Mouse (Mus musculus) spleen, adult 18-20 months (tissue): Measurements from ENCODE around the gene Gpr35.
A peak's percentile ranks its signal among the peaks of the same experiment; 100 is the strongest.
"Not testable (repeated sequence)": the region's sequence is repeated elsewhere in the genome, so short reads cannot be mapped to it uniquely, and the experiment has no call there.

ENCODE experiments used
- DNase-seq, 2 experiments: peaks; one replicate each; pipeline ENCODE4 v3.0.0; 2022; ENCODE audit warnings: mixed read lengths in 2 of 2

The Gpr35 gene

DNA sequence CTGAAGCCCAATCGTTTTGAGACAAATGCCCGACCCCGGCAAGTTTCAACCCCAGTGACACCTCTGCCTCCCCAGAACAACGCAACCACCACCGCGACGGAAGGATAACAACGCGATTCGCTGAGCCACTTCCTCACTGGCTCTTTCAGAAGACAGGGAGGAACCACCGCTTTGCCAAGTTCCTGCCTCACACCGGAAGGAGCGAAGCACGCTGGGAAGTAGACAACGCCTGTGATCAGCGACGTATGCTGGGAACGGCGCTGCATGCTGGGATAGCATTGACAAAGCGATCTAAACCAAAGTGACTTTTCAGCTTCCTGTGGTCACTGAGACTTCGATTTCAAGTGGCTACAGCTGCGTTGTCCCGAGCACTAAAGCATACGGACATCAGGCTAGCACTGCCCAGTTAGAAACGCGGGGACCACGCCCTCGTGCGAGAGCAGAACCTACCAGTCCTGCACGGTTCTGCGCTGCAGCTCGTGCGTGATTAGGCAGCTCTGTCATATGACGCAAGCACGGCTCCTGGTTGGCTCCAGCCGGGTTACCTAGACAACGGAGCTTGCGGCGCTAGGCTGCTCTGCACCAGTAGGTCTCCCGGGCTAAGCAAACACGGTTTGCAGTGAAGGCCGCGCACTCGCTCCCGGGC lies 16.4 kb upstream of the Gpr35 start, which contains the start of gene Capn10:
Capn10 (plus strand) TSS at position 195 of the 646 bp plus-strand sequence.
- peak; percentile 83 to 85 for DNase-seq

DNA sequence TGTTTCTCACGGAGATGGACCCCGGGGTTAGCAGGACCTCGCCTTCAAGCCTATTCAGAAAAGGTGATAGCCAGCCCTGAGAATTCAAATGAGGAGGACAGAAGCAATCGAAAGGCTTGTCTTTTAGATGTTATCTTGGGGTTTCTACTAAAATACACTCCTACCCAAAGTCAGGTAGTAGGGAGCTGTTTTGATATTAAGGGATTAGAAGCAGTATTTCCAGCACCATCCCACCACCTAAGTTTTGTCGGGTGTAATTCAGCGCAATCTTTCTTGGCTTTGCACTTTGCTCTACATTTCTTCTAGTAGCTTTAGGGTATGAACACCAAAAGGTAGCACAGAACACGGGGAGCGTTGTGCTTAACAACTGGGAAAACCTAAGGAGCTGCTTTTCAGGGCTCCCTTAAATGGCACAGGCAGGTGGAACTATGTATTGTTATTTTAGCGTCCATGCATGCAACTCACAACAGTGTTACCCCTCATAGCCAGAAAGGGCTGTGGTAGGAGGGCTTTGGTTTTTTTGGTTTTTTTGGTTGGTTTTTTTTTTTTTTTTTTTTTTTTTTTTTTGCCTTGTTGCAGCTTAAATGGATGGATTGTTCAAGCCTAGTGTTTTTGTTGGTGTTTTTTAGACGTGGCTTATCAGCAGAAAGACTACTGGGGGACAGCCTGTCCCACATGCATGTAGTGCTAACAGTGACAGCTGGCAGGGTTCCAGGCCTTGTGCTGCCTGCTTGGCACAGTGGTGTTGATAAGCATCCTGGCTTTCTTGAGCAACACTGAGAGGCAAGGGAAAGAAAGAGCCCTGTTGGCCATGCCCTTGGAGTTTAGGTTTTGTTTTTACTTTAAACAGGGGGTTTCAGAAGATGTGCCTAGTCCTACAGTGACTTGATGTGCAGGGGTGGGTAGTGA lies 15.4 kb upstream of the Gpr35 start:
- DNase-seq, result no peak

DNA sequence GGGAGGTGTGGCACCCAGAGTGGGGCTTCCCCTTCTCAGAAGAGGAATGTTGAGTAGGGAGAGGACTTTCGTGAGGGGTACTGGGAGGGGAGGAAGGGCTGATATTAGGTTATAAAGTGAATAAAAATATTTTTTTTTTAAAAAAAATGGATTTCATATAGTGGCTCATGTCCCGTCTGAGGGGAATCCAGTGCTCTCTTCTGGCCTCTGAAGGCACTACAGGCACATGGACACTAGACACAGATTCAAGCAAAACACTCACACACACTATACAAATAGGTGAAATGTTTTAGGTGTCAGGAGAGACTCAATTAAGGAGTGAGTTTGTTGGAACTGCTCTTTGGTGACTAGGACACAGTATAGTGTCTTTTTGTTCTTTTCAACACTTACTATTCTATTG lies 14.7 kb upstream of the Gpr35 start:
- DNase-seq, result no peak

DNA sequence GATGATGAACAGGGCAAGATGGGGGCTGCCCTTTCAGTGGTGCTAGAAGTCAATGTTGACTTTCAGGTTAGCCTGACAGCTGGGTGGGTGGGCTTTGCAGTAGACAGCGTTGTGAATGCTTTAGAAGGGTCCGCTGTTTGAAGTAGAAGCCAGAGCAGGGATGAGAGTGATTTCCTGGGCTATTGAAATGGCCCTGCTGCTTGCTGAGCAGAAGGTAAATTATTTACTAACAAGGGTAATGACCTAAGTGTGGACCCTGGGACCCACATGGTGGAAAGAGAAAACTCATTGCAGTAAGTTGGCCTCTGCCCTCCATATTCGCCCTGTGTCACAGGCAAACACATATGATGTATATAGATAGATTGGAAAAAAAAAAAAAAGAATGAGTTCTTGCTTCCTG lies 14.2 kb upstream of the Gpr35 start:
- DNase-seq, result no peak

DNA sequence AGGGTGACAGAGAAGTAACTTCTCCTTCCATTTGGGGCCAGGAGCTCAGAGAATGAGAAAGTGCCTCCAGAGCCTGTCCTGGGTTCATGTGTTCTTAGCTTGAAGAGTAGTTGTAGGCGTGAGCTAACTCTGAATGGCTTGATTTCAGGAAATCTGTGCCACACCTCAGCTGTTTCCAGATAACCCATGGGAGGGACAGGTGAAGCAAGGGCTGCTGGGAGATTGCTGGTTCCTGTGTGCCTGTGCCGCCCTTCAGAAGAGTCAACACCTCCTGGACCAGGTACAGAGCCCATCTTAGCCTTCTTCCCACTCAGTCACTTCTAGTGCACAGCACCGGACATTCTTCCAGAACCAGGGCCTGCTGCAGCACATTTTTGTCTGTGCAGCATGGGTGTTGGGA lies 12.9 kb upstream of the Gpr35 start:
- DNase-seq, result no peak

DNA sequence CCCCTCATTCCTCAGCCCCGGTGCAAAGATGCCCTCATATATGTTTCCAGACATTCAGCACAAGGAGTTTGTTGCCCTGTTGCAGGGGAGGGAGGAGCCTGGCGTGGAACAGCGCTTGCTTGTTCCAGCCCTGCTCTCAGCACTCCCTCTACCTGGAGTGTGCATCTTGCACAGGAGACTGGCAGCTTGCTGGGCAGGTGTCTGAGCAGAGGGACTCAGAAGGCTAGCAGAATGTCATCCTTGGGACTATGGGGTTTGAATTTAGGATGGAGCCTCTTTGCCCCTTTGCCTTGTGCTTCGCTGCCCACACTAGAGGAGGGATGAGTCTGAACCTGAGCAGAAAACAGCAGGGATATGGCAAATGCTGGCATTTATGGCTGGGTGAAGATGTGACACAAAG lies 10.9 kb upstream of the Gpr35 start:
- no peak for DNase-seq

DNA sequence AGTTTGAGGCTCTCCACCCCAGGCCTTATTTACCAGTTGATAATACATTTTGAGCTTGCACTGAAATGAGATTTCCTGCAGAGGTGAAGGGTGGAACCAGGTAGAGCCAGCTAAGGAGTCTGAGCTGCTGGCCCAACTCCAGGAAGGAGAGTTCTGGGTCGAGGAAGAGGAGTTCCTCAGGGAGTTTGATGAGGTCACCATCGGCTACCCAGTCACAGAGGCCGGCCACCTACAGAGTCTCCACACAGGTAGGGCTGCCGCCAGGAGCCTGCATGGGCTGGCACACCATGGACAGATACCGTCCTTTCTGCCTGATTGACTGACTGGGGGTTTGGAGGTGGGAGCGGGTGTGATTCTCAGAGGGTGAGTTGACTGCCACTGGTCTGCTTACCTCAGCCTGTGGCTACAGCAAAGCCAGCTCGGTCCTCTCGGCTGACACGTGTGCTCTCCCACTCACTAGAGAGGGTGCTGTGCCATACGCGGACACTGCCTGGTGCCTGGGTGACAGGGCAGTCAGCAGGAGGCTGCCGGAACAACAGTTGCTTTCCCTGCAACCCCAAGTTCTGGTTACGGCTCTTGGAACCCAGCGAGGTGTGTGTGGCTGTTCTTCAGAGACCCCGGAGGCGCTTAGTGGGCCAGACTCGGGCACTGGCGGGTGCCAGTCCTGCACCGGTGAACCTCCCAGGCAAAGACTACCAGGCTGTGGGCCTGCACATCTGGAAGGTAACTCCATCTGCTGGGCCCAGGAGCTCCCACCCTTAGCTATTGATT lies 7.3 kb upstream of the Gpr35 start:
- no peak for DNase-seq

DNA sequence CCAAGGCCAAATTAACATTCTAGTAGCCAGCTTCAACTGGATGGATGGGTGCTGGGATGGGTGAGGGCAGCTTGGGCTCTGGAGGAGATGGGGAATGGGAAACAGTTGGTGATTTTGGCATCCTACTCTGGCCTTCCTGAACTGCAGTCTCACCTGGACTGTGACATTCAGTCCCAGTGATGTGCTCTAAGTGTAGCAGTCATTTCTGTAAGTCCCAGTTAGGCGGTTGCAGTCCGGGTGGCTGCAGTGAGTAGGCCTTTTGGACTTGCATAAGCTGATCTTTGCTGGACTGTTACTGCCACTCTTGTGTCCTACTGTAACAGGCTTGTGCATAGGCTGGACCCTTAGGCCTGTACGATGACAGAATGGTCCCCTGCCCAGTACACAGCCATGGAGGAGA lies 2.7 kb upstream of the Gpr35 start:
- DNase-seq, result no peak

DNA sequence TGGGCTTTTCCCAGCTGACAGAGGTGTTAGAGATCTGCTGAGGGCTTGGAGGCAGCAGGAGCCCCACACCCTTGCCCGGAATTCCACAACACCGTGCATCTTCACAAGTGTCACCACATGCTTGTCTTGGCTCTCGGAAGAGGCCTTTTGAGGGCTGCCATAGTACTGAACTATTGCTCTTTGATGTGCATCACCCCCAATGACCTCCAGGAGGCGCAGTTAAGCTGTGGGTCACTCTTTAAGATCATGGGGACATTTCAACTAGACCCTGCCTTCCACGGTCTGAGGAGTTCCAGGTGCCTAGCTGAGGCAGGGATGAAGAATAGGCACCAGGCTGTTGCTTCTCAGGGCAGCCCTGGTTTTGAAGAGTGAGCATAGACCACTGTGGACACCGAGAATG lies 1.2 kb upstream of the Gpr35 start:
- DNase-seq, result no peak

DNA sequence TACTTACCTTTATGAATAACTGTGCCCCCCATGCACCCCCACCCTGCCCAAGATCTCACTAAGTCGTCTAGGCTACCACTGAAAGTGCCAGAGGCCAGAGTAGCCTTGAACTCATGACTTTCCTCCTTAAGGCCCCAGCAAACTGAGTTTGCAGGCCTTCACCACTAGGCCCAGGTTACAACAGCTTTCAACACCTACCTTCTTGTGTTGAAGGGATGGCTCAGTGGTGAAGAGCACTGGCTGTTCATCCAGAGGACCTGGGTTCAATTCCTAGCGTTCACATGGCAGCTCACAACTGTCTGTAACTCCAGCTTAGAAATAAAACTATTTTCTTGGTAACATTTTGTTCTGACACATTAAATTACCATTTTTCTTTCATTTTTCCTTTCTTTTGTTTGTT lies 3.0 kb downstream of the Gpr35 start:
- no peak for DNase-seq

DNA sequence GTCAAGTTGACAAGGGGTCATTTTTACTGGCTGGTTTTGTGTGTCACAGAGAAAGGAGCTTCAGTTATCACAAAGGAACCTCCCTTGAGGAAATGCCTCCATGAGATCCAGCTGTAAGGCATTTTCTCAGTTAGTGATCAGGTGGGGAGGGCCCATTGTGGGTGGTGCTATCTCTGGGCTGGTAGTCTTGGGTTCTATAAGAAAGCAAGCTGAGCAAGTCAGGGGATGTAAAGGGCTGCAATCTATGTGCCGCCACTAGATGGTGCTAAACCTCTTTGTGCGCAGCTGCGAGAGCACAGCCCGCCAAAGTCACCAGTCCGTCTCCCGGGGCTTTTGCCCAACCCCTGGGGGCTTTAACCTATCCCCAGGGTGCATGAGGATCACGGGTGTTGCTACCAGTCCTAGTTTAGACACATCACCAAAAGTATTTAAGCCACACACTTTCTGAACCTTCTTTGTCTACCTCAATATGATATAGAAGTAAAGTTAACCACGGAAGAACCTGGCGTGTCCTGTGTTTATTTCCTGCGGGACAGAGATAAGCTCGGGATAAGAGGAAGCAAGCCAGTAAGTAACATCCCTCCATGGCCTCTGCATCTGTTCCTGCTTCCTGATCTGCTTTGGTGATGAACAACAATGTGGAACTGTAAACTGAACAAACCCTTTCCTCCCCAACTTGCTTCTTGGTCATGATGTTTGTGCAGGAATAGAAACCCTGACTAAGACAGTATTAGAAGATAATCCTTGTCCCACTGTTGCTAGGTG lies 6.1 kb downstream of the Gpr35 start:
- DNase-seq, result peak; percentile 41 to 68

DNA sequence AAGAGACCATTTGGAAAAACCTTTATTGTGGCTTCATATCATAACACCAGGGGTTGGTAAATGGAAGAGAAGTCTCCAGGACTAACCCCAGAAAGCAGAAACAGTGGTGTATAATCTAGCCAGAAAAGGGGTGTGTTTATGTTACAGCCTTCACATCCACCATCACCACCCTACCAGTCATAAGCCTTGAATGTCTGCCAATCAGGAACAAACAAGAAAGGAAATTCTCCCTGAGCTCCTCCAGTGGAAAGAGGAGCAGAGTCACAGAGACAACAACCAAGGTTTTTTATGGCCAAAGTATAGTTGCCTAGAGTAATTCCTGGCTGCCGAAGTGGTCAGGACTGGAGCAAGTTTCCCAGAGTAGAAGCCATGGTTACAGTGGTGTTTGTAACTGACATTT lies 8.3 kb downstream of the Gpr35 start:
- DNase-seq, result no peak

DNA sequence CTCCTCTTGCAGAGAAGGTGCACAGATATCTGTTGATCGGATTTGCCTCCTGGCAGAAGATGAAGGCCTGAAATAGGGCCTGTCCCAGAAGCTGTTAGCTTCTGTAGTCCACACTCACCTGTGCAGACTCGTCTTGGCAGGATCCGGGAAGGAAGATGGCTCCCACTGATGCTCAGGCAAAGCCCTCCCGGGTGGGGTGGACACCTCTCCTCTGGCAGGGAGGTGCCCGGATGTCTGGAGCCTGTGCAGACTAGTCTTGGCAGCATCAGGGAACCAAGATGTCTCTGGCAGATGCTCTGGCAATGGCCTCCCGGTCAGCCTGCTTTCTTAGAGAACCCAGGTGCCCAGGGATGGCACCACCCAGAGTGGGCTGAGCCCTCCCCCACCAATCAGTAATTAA lies 20.1 kb downstream of the Gpr35 start:
- not testable (repeated sequence) for DNase-seq

DNA sequence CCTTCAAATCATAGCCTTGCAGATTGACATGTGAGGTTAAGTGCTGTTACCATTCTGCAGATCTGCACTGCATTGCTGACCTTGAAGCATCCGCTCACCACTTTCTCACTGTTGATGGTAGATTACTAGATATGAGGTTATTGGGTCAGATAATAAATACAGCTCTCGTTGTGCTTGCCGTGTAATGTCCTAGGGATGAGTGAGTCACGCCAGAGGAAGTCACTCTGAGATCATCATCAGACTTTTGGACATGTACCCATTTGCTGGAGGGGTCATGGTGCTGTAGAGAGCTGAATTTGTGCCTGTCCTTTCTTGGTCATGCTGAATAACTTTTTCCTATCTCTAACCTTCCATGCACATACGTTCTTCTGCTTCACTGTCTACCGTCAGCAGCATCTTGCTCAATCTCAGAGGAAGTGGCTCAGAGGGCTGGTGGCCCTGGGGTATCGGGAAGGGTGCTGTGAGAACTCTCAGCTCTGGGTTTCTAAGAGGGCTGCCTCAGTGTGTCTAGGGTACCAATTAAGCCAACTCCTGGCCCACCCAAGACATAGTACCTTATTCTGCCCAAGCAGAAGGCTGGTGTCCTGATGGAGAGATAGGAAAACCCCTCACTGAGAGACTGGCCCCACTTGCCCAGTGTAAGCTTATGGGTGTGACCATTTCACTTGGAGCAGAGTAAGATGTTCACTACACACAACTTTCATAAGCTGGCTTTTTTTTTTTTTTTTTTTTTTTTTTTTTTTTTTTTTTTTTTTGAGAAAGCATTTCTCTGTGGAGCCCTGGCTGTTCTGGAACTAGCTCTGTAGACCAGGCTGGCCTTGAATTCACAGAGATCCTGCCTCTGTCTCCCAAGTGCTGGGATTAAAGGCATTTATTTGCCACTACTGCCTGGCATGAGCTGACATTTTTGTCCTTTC lies 21.5 kb downstream of the Gpr35 start:
- no peak for DNase-seq

DNA sequence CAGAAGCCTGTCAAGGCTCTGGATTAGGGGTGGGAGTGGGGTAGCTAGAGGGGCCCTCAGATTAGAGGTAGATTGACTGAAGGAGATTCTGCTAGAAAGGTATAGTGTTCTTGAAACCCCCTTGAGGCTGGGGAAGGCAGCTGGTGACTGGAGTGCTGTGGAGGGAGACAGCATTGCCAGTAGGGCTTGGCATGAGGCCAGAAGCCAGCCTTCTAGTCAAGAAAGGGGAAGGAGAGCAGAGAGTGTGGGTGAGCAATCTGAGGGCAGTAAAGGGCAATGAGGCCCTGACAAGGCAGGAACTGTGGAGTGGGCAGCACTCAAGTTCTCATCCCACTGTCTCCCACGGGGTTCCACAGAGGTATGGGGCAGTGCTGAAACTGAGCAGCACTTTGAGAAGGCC lies 22.2 kb downstream of the Gpr35 start:
- peak; percentile 34 to 43 for DNase-seq

DNA sequence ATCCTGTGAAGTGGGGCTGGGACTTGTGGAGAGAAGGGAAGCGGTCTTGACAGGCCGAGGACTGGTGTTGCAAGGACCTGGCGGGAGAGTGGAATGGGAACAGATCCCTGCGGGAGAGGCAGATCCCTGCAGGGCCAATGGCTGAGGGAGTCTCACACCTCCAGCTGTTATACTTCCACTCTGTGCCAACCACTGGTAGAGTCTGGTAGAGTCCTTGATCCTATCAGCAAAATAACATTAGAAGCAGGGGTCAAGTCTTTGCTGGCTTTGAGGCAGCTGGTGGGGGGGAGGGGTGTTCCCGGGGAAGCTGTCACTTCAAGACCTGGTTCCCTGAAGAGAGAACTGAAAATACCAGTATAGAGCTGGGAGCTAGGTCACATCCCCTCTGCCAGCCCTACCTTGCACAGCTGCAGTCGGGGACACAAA lies 25.5 kb downstream of the Gpr35 start:
- no peak for DNase-seq

DNA sequence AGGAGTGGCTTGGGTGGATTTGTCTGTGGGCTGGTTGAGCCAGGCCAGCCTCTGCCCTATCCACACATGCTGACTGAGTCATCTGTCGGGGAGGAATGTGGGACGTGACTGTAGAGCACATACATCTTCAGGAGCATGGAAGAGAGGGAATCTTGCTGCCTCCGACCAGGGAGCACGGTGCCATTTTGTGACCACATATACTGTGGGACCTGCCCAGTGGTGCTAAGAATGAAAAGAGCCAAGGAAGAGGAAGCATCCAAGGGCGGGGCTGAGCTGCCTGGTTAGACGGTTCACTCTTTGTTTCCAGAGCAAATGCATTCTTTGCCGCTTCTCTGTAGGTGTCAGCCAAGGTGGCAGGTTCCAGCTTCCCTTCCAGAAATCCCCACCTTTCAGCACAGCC lies 28.0 kb downstream of the Gpr35 start:
- no peak for DNase-seq

DNA sequence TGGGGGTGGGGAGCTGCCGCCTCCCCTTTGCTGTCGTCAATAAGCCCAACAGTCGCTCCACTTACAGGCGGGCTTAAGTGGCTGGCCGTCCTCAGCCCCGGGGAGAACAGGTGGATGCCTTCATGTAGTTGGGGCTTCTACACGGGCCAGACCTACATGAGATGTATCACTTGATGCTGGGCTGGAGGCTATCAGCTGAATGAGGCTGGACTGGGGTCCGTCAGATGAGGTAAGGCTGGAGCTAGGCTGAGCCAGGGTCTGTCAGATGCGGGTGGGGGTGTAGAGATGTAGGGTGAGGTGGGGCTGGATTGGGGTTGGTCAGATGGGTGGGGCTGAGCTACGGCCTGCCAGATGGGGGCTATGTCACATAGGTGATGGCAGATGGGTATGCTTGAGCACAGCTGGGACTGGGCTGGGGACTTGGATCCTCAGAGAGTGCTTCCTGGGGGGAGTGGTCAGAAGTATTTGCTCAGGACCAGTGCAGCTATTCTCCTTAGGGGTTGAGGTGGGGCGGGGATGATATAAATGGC lies 28.5 kb downstream of the Gpr35 start:
- DNase-seq, result no peak

DNA sequence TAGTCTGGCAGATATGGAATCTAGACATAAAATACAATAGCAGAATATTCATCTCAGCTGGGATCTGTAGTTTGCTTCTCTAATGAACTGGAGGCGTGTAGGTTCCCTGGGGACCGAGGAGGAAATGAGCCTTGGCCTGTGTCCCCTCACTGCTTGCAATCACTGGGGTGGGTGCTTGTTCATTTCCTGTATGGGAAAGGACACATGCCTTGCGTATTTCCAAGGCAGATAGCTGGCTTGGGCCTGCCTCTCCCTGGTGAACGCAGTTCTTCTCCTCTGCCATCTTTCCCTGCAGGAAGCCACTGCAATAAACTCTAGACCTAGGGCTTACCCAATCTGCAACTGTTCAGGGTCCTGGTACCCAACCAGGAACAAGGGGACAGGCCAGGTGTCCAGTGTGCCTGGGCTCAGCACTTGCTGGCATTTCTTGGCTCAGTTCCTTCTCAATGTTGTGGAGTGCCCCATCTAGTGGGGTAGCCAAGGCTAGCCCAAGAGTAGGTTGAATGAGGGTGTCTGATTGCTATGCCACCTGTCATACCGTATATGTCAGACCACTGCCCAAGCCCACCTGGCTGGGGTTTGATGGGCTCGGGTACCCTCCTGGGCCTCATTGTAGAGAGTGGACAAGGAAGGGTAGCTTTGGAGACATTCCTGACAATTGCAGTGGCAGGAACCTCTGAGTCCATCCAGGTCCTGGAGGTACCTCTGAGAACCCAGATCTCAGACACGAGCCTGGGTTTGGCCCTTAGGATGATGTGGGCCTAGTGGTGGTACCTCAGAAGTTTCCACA lies 30.6 kb downstream of the Gpr35 start:
- DNase-seq, result no peak

DNA sequence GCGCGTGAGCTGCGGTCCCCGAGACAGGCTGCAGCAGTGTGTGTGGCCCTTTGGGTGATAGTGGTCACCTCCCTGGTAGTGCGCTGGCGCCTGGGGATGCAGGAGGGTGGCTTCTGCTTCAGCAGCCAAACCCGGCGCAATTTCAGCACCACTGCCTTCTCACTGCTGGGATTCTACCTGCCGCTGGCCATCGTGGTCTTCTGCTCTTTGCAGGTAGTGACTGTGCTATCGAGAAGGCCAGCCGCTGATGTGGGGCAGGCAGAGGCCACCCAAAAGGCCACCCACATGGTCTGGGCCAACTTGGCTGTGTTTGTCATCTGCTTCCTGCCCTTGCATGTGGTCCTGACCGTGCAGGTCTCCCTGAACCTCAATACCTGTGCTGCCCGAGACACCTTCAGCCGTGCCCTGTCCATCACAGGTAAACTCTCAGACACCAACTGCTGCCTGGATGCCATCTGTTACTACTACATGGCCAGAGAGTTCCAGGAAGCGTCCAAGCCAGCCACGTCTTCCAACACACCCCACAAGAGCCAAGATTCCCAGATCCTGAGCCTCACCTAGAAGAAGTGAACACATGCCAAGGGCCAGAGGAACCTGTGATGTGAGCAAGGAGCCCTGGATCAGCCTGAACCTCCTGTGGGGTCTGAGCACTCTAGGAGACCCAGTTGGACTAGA lies 32.4 kb downstream of the Gpr35 start:
- no peak for DNase-seq
